32 mouse cellular contexts compared by ENCODE assay signal in genomic region chr10:50868202-50868601, GRCm38 (mm10). TPM values are rescaled to one million over a fixed set of nuclear protein-coding genes. Genes with fewer than 3 reads are reported as not detected.
DNase-seq lines count a peak whose midpoint lies in the region; ATAC-seq and TF ChIP-seq lines count a peak whose summit lies in the region.
"Had no signal": no experiment of that assay in that cellular context is flagged by ENCODE, and none has a peak within 500 bp of the region (broad histone marks: within the 10 kb centered on the region; RNA-seq: fewer than 3 reads in every experiment).

No protein-coding gene starts in this region.

- no peak for TF ChIP-seq CTCF in lung, postnatal 0 days (IDR thresholded peaks at IDR 0.05)

- no peaks in the 10 kb centered on the region for H3K36me3 ChIP-seq in lung, postnatal 0 days (ENCODE audit: insufficient read depth, low read length)
- H3K36me3 ChIP-seq: embryonic facial prominence, embryonic 12.5 days; embryonic facial prominence, embryonic 15.5 days; G1E; heart, embryonic 10.5 days; heart, embryonic 13.5 days had no signal

- ATAC-seq in lung, postnatal 0 days: peak; percentile 35; the same call in 1 of the 2 replicates
- 0 out of 2 replicates have a peak, but pooled peaks have one; percentile 14 for ATAC-seq in megakaryocyte-erythroid progenitor cell, adult 5-6 weeks (replicated peaks; ENCODE audit: low FRiP score, low TSS enrichment, poor library complexity, severe bottlenecking)
- ATAC-seq: forebrain, embryonic 14.5 days; forebrain, postnatal 0 days; hindbrain, postnatal 0 days; inflammation-experienced regulatory T-cells, adult 6 months; Patski had no signal

- DNase-seq in embryo, embryonic 10.5 days (ENCODE audit: low spot score): peak; percentile 24
- DNase-seq in embryo, embryonic 11 days: no peak
- peak; percentile 45 for DNase-seq in kidney, adult 9 months
- DNase-seq in kidney, postnatal 25 days: no peak
- DNase-seq in lung, postnatal 0 days (ENCODE audit: low spot score): no peak
- no peak for DNase-seq in lung, postnatal 14 days
- no peak for DNase-seq in spleen, adult 18-20 months
- DNase-seq: adrenal gland, postnatal 25 days; cerebellum, adult 18-20 months; cerebellum, adult 9-10 months; cerebellum, postnatal 14 days; forebrain, postnatal 0 days; gastrocnemius, postnatal 10 days; gastrocnemius, postnatal 36 days; heart, adult 2 months; heart, postnatal 14 days; heart, postnatal 4 days had no signal

- H3K9me3 ChIP-seq in lung, postnatal 0 days (ENCODE audit: low read length): no peaks in the 10 kb centered on the region
- H3K9me3 ChIP-seq: embryonic facial prominence, embryonic 12.5 days; embryonic facial prominence, embryonic 15.5 days; G1E; heart, embryonic 10.5 days; heart, embryonic 13.5 days had no signal

- H3K4me1 ChIP-seq in lung, postnatal 0 days (ENCODE audit: insufficient read depth, low read depth, low read length): no peaks in the 10 kb centered on the region
- H3K4me1 ChIP-seq: embryonic facial prominence, embryonic 12.5 days; embryonic facial prominence, embryonic 15.5 days; heart, embryonic 10.5 days; heart, embryonic 13.5 days had no signal

- TF ChIP-seq EP300 in lung, postnatal 0 days (IDR thresholded peaks at IDR 0.05): peak; percentile 31; the same call in 1 of the 2 replicates

- H3K4me2 ChIP-seq in lung, postnatal 0 days (replicated peaks; ENCODE audit: low read depth, low read length): no peak overlapping the region
- H3K4me2 ChIP-seq: embryonic facial prominence, embryonic 12.5 days; embryonic facial prominence, embryonic 15.5 days; heart, embryonic 13.5 days; hindbrain, embryonic 14.5 days had no signal

- whole genome bisulfite sequencing in lung, postnatal 0 days: 49% methylated on average over 4 of the region's 4 CpGs

- H3K27ac ChIP-seq in lung, postnatal 0 days (ENCODE audit: low read length): no peak overlapping the region
- H3K27ac ChIP-seq: embryonic facial prominence, embryonic 12.5 days; embryonic facial prominence, embryonic 15.5 days; heart, adult 2 months; heart, embryonic 10.5 days; heart, embryonic 13.5 days; hindbrain, embryonic 14.5 days; hindbrain, postnatal 0 days had no signal

- H3K27me3 ChIP-seq in lung, postnatal 0 days (replicated peaks; ENCODE audit: insufficient read depth, low read length): no peaks in the 10 kb centered on the region
- H3K27me3 ChIP-seq: embryonic facial prominence, embryonic 12.5 days; embryonic facial prominence, embryonic 15.5 days; heart, embryonic 13.5 days had no signal

- no peak overlapping the region for H3K9ac ChIP-seq in lung, postnatal 0 days (replicated peaks; ENCODE audit: low read depth)
- H3K9ac ChIP-seq: embryonic facial prominence, embryonic 12.5 days; embryonic facial prominence, embryonic 15.5 days; forebrain, postnatal 0 days; heart, embryonic 13.5 days; hindbrain, embryonic 14.5 days had no signal

- no peak overlapping the region for H3K4me3 ChIP-seq in lung, postnatal 0 days (ENCODE audit: low read depth, low read length)
- H3K4me3 ChIP-seq: embryonic facial prominence, embryonic 12.5 days; embryonic facial prominence, embryonic 15.5 days; heart, adult 2 months; heart, embryonic 10.5 days; heart, embryonic 13.5 days had no signal

RNA-seq across cellular contexts. Expression of gene Sim1, which starts 26.4 kb away (rescaled TPM):
- not detected in 2 replicates for polyA plus RNA-seq in lung, postnatal 0 days (2015; fragmentation: Nextera tagmentation; extraction: Ambion mirVana)
- total RNA-seq in megakaryocyte-erythroid progenitor cell, adult 5-6 weeks (2014; fragmentation: Nextera tagmentation): not detected in 2 replicates
- not detected in 2 replicates for total RNA-seq in megakaryocyte-erythroid progenitor cell, adult 5-6 weeks (2017)
- total RNA-seq: adrenal gland, adult 18-20 months; adrenal gland, postnatal 25 days; granulocyte monocyte progenitor cell, adult 5-6 weeks; heart, adult 2 months; heart, postnatal 14 days; heart, postnatal 4 days had no signal
- polyA plus RNA-seq: C2C12; G1E; heart, adult 2 months; heart, embryonic 13.5 days; heart, embryonic 16.5 days; inflammation-experienced regulatory T-cells, adult 6 months had no signal

Comparison
In these comparisons a context has a peak if more than half of its experiments do, and no peak if none do; other contexts are left out.
1. DNase-seq: peak in embryo, embryonic 10.5 days (single experiment) and kidney, adult 9 months (single experiment); none in embryo, embryonic 11 days (single experiment), kidney, postnatal 25 days (0 of 2), lung, postnatal 0 days (single experiment), lung, postnatal 14 days (single experiment) and spleen, adult 18-20 months (0 of 2).